Mouse (Mus musculus) midbrain, embryonic 11.5 days (tissue): ENCODE measurements around the gene Apoe. TPM values are rescaled to one million over a fixed set of nuclear protein-coding genes. Genes with fewer than 3 reads are reported as not detected.
A peak's percentile ranks its signal among the peaks of the same experiment; 100 is the strongest.

Experiments
- ATAC-seq: fragments of 200-750 bp; cut with Nextera tagmentation; 2 replicates; pipeline ENCODE4 v1.8.0; 2017; ENCODE audit warnings: moderate TSS enrichment, moderate library complexity; ENCODE audit not compliant: low FRiP score
- DNase-seq: peaks from one replicate; pipeline ENCODE4 v3.0.0; 2015; ENCODE audit warnings: low spot score; ENCODE audit errors: missing footprints
- H3K27ac ChIP-seq: fragments of 300-500 bp; sonication (generic); 2 replicates; pipeline ENCODE4 v1.5.1; 2014; ENCODE audit warnings: low read depth, low read length
- H3K27me3 ChIP-seq: fragments of 300-500 bp; sonication (generic); 2 replicates; pipeline ENCODE4 v1.6.1; 2014; ENCODE audit warnings: mild to moderate bottlenecking, low read length, moderate library complexity, mixed read lengths; ENCODE audit not compliant: control insufficient read depth, insufficient read depth
- H3K36me3 ChIP-seq: fragments of 300-500 bp; sonication (generic); 2 replicates; pipeline ENCODE4 v1.6.1; 2014; ENCODE audit warnings: mild to moderate bottlenecking, low read length, moderate library complexity, mixed read lengths; ENCODE audit not compliant: control insufficient read depth, insufficient read depth
- H3K4me1 ChIP-seq: fragments of 300-500 bp; sonication (generic); 2 replicates; pipeline ENCODE4 v1.6.1; 2014; ENCODE audit warnings: low read length; ENCODE audit not compliant: control insufficient read depth, insufficient read depth
- H3K4me2 ChIP-seq: fragments of 300-500 bp; sonication (generic); 2 replicates; pipeline ENCODE4 v1.6.1; 2014; ENCODE audit warnings: mild to moderate bottlenecking, moderate library complexity
- H3K4me3 ChIP-seq: fragments of 300-500 bp; sonication (generic); 2 replicates; pipeline ENCODE4 v1.5.1; 2014; ENCODE audit warnings: low read depth, low read length
- H3K9ac ChIP-seq: fragments of 300-500 bp; sonication (generic); 2 replicates; pipeline ENCODE4 v1.6.1; 2014; ENCODE audit warnings: low read length
- H3K9me3 ChIP-seq: fragments of 300-500 bp; sonication (generic); 2 replicates; pipeline ENCODE4 v1.6.1; 2016; ENCODE audit warnings: low read length; ENCODE audit not compliant: control insufficient read depth
- WGBS: fragments of 180-500 bp; shearing (Covaris S2); extraction: QIAGEN DNeasy Blood & Tissue Kit; methylation state at CpG from one replicate; pipeline ENCODE4 v1.1.7; 2014; 5-methylcytosine and 5-hydroxymethylcytosine counted together
- polyA plus RNA-seq: library from polyadenylated mRNA; unstranded; fragments of >200 nt; fragmentation: Nextera tagmentation; extraction: Ambion mirVana; gene quantifications from 2 replicates; pipeline ENCODE4 v1.2.1, GENCODE M21; 2014

Apoe gene
- polyA plus RNA-seq, 1 experiment from 2014 or later, result 180 TPM

GRCm38 (mm10) chr7:19697949-19698906 lies 760 bp downstream of the Apoe start:
- peaks cover 4% of the 10 kb centered on the region; the same call in 1 of the 2 replicates for H3K9me3 ChIP-seq
- H3K4me2 ChIP-seq, result peak overlapping the region; percentile 65
- peak; percentile 92 for DNase-seq
- peaks cover 10% of the 10 kb centered on the region for H3K36me3 ChIP-seq
- peaks cover 15% of the 10 kb centered on the region for H3K4me1 ChIP-seq
- 3% methylated on average over 28 of the region's 28 CpGs for WGBS
- peak overlapping the region; percentile 31 for H3K4me3 ChIP-seq
- H3K9ac ChIP-seq, result peak overlapping the region; percentile 67
- no peak for ATAC-seq
- no peaks in the 10 kb centered on the region for H3K27me3 ChIP-seq
- H3K27ac ChIP-seq, result no peak overlapping the region

GRCm38 (mm10) chr7:19696336-19696873 lies 2.6 kb downstream of the Apoe start:
- Histone ChIP-seq H3K9me3 (peaks cover 4% of the 10 kb centered on the region; the same call in 1 of the 2 replicates), H3K4me1 (peaks cover 17% of the 10 kb centered on the region), H3K27me3 (no peaks in the 10 kb centered on the region), H3K4me3 (no peak overlapping the region), H3K27ac (no peak overlapping the region), H3K36me3 (peaks cover 9% of the 10 kb centered on the region), H3K9ac (no peak overlapping the region), H3K4me2 (no peak overlapping the region)
- ATAC-seq (no peak), DNase-seq (peak; percentile 59)
- WGBS, result 96% methylated on average over 34 of the region's 34 CpGs

- peaks cover 4% of the 10 kb centered on the region; the same call in 1 of the 2 replicates for H3K9me3 ChIP-seq
- peaks cover 17% of the 10 kb centered on the region for H3K4me1 ChIP-seq
- no peak overlapping the region for H3K4me2 ChIP-seq
- no peaks in the 10 kb centered on the region for H3K27me3 ChIP-seq
- H3K9ac ChIP-seq, result no peak overlapping the region
- no peak overlapping the region for H3K27ac ChIP-seq
- DNase-seq (no peak), ATAC-seq (no peak)
- 86% methylated on average over 6 of the region's 6 CpGs for WGBS
- H3K4me3 ChIP-seq, result no peak overlapping the region
- peaks cover 9% of the 10 kb centered on the region for H3K36me3 ChIP-seq
Observed at GRCm38 (mm10) chr7:19695881-19696280, 3.1 kb downstream of the Apoe start.

GRCm38 (mm10) chr7:19695213-19695594 lies 3.8 kb downstream of the Apoe start:
- peak; percentile 77 for DNase-seq
- no peak overlapping the region for H3K9ac ChIP-seq
- H3K27me3 ChIP-seq, result no peaks in the 10 kb centered on the region
- WGBS, result 58% methylated on average over 8 of the region's 8 CpGs
- ATAC-seq, result no peak
- no peak overlapping the region for H3K4me2 ChIP-seq
- H3K36me3 ChIP-seq, result peaks cover 9% of the 10 kb centered on the region
- H3K27ac ChIP-seq, result no peak overlapping the region
- H3K9me3 ChIP-seq, result peaks cover 4% of the 10 kb centered on the region; the same call in 1 of the 2 replicates
- H3K4me1 ChIP-seq, result peaks cover 17% of the 10 kb centered on the region
- no peak overlapping the region for H3K4me3 ChIP-seq

- no peak overlapping the region for H3K9ac ChIP-seq
- peak; percentile 68 for DNase-seq
- H3K27me3 ChIP-seq, result no peaks in the 10 kb centered on the region
- peaks cover 16% of the 10 kb centered on the region for H3K4me1 ChIP-seq
- H3K27ac ChIP-seq, result no peak overlapping the region
- no peak overlapping the region for H3K4me3 ChIP-seq
- no peak for ATAC-seq
- H3K36me3 ChIP-seq, result peaks cover 9% of the 10 kb centered on the region
- WGBS, result 88% methylated on average over 10 of the region's 10 CpGs
- no peak overlapping the region for H3K4me2 ChIP-seq
- peaks cover 4% of the 10 kb centered on the region; the same call in 1 of the 2 replicates for H3K9me3 ChIP-seq
Observed at GRCm38 (mm10) chr7:19694336-19695212, 4.4 kb downstream of the Apoe start.

- DNase-seq (peak; percentile 84), ATAC-seq (no peak)
- H3K9ac ChIP-seq, result peak overlapping the region; percentile 20; the same call in 1 of the 2 replicates
- peaks cover 9% of the 10 kb centered on the region for H3K36me3 ChIP-seq
- 31% methylated on average over 10 of the region's 10 CpGs for WGBS
- H3K9me3 ChIP-seq, result peaks cover 4% of the 10 kb centered on the region; the same call in 1 of the 2 replicates
- H3K27ac ChIP-seq, result no peak overlapping the region
- H3K4me3 ChIP-seq, result no peak overlapping the region
- no peak overlapping the region for H3K4me2 ChIP-seq
- peaks cover 4% of the 10 kb centered on the region; the same call in 1 of the 2 replicates for H3K4me1 ChIP-seq
- no peaks in the 10 kb centered on the region for H3K27me3 ChIP-seq
Observed at GRCm38 (mm10) chr7:19693421-19693820, 5.6 kb downstream of the Apoe start.

- ATAC-seq, result no peak
- DNase-seq, result peak; percentile 37
- WGBS, result 53% methylated on average over 28 of the region's 28 CpGs
- Histone ChIP-seq H3K27me3 (no peaks in the 10 kb centered on the region), H3K9ac (peak within 1 kb of the TSS; percentile 20; the same call in 1 of the 2 replicates), H3K36me3 (peaks cover 9% of the 10 kb centered on the region), H3K9me3 (peaks cover 4% of the 10 kb centered on the region; the same call in 1 of the 2 replicates), H3K4me3 (no peak within 1 kb of the TSS), H3K27ac (no peak within 1 kb of the TSS), H3K4me2 (no peak within 1 kb of the TSS), H3K4me1 (peaks cover 4% of the 10 kb centered on the region; the same call in 1 of the 2 replicates)
Observed at GRCm38 (mm10) chr7:19691873-19692865, 6.8 kb downstream of the Apoe start, which contains the start of gene Apoc1. Gene Apoc1 (minus strand): TSS chr7:19692660.
